Mouse (Mus musculus) liver, adult 2 months (tissue): ENCODE measurements at regions not wholly inside any gene's neighbourhood (a gene's known extent, or its start where the extent isn't known, plus 50 kb on each side); places are given as distances from the start of the nearest gene placed in this dataset.
"Not testable (repeated sequence)": the region's sequence is repeated elsewhere in the genome, so short reads cannot be mapped to it uniquely, and the experiment has no call there.

Experiments
- CTCF ChIP-seq: fragments of 200-500 bp; IDR thresholded peaks from 2 replicates; pipeline ENCODE4 v1.5.1; 2011; ENCODE audit warnings: low read depth, low read length, control low read depth
- POLR2A ChIP-seq: fragments of 200-500 bp; IDR thresholded peaks from 2 replicates; pipeline ENCODE4 v1.6.1; 2011; ENCODE audit warnings: low read length, control low read depth; ENCODE audit not compliant: insufficient read depth; ENCODE audit errors: extremely low read depth

DNA sequence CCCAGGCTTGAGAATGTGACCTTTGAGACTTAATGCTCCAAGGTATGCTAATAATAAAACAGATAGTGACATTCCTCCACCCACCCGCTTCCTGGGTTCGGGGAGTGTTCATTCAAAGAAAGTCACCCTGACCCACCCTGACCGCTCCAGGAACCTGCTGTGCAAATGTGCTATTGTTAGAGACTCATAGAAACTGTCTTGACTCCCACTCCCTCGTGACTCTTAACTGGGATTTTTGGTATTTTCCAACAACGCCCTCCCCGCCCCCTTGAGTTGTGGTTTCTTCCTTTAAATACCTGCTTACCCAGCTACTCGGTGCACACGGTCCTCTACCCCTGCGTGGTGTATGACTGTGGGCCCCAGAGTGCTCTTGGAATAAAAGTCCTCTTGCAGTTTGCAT is 73.5 kb upstream of the Steap1 start:
- TF ChIP-seq CTCF, POLR2A: not testable (repeated sequence)
